ENCODE assay signal across 12 mouse cellular contexts in genomic region chr4:82489939-82490338, GRCm38 (mm10).
A peak's percentile ranks its signal among the peaks of the same experiment; 100 is the strongest.
DNase-seq lines count a peak whose midpoint lies in the region; ATAC-seq lines count a peak whose summit lies in the region.
"Had no signal": no experiment of that assay in that cellular context is flagged by ENCODE, and none has a peak within 500 bp of the region (broad histone marks: within the 10 kb centered on the region; RNA-seq: fewer than 3 reads in every experiment).

No protein-coding gene starts in this region.

- 0 out of 2 replicates have a peak overlapping the region, but pooled peaks have one; percentile 13 for H3K27ac ChIP-seq in embryonic facial prominence, embryonic 13.5 days
- no peak overlapping the region for H3K27ac ChIP-seq in embryonic facial prominence, embryonic 10.5 days (replicated peaks)
- no peak overlapping the region for H3K27ac ChIP-seq in hindbrain, embryonic 13.5 days
- no peak overlapping the region for H3K27ac ChIP-seq in hindbrain, embryonic 10.5 days
- H3K27ac ChIP-seq: kidney, postnatal 0 days; liver, embryonic 13.5 days; stomach, postnatal 0 days had no signal

- no peak for DNase-seq in embryonic facial prominence, embryonic 10.5 days (ENCODE audit: low spot score)
- DNase-seq in hindbrain, embryonic 10.5 days (ENCODE audit: low spot score), result no peak
- peak; percentile 16 for DNase-seq in retina, embryonic 14.5 days (ENCODE audit: low spot score)
- DNase-seq in retina, postnatal 1 day, result no peak
- no peak for DNase-seq in right cerebral cortex, postnatal 4 days
- no peak for DNase-seq in kidney, postnatal 14 days
- DNase-seq: liver, embryonic 13.5 days had no signal

- no peak overlapping the region for H3K9ac ChIP-seq in embryonic facial prominence, embryonic 13.5 days
- H3K9ac ChIP-seq in hindbrain, embryonic 13.5 days, result no peak overlapping the region
- H3K9ac ChIP-seq: liver, embryonic 13.5 days had no signal

- H3K27me3 ChIP-seq in embryonic facial prominence, embryonic 13.5 days, result no peaks in the 10 kb centered on the region
- H3K27me3 ChIP-seq in embryonic facial prominence, embryonic 10.5 days (replicated peaks; ENCODE audit: low read depth, poor library complexity, severe bottlenecking), result 0 out of 2 replicates have a peak, but pooled peaks cover 5% of the 10 kb centered on the region
- H3K27me3 ChIP-seq in hindbrain, embryonic 13.5 days, result no peaks in the 10 kb centered on the region
- peaks cover 38% of the 10 kb centered on the region for H3K27me3 ChIP-seq in hindbrain, embryonic 10.5 days (ENCODE audit: insufficient read depth, poor library complexity, severe bottlenecking)
- H3K27me3 ChIP-seq: liver, embryonic 13.5 days had no signal

- H3K4me1 ChIP-seq in embryonic facial prominence, embryonic 13.5 days, result peaks cover 46% of the 10 kb centered on the region
- peaks cover 27% of the 10 kb centered on the region for H3K4me1 ChIP-seq in embryonic facial prominence, embryonic 10.5 days
- H3K4me1 ChIP-seq in hindbrain, embryonic 13.5 days (replicated peaks), result peaks cover 41% of the 10 kb centered on the region
- peaks cover 11% of the 10 kb centered on the region for H3K4me1 ChIP-seq in hindbrain, embryonic 10.5 days (replicated peaks)

- 34% methylated on average over 2 of the region's 2 CpGs for WGBS in embryonic facial prominence, embryonic 13.5 days
- WGBS in embryonic facial prominence, embryonic 10.5 days, result 30% methylated on average over 2 of the region's 2 CpGs
- 9% methylated on average over 2 of the region's 2 CpGs for WGBS in hindbrain, embryonic 13.5 days
- WGBS in hindbrain, embryonic 10.5 days, result 32% methylated on average over 2 of the region's 2 CpGs

- ATAC-seq in embryonic facial prominence, embryonic 13.5 days (ENCODE audit: insufficient number of reproducible peaks, insufficient read depth, low FRiP score, low TSS enrichment, low read depth), result no peak
- no peak for ATAC-seq in hindbrain, embryonic 13.5 days (ENCODE audit: low FRiP score)

- H3K4me3 ChIP-seq in embryonic facial prominence, embryonic 13.5 days, result no peak overlapping the region
- no peak overlapping the region for H3K4me3 ChIP-seq in embryonic facial prominence, embryonic 10.5 days
- H3K4me3 ChIP-seq in hindbrain, embryonic 13.5 days, result no peak overlapping the region
- no peak overlapping the region for H3K4me3 ChIP-seq in hindbrain, embryonic 10.5 days
- H3K4me3 ChIP-seq: liver, embryonic 13.5 days had no signal

- 0 out of 2 replicates have a peak overlapping the region, but pooled peaks have one; percentile 1 for H3K4me2 ChIP-seq in embryonic facial prominence, embryonic 13.5 days
- H3K4me2 ChIP-seq in hindbrain, embryonic 13.5 days, result peak overlapping the region; percentile 29; the same call in 1 of the 2 replicates
- H3K4me2 ChIP-seq: liver, embryonic 13.5 days had no signal

- peaks cover 30% of the 10 kb centered on the region for H3K36me3 ChIP-seq in embryonic facial prominence, embryonic 13.5 days
- H3K36me3 ChIP-seq in embryonic facial prominence, embryonic 10.5 days (replicated peaks), result peaks cover 31% of the 10 kb centered on the region
- 0 out of 2 replicates have a peak, but pooled peaks cover 2% of the 10 kb centered on the region for H3K36me3 ChIP-seq in hindbrain, embryonic 13.5 days
- peaks cover 11% of the 10 kb centered on the region; the same call in 1 of the 2 replicates for H3K36me3 ChIP-seq in hindbrain, embryonic 10.5 days
- H3K36me3 ChIP-seq: G1E had no signal

- no peaks in the 10 kb centered on the region for H3K9me3 ChIP-seq in embryonic facial prominence, embryonic 13.5 days
- H3K9me3 ChIP-seq in embryonic facial prominence, embryonic 10.5 days, result peaks cover 5% of the 10 kb centered on the region; the same call in 1 of the 2 replicates
- H3K9me3 ChIP-seq in hindbrain, embryonic 13.5 days, result no peaks in the 10 kb centered on the region
- H3K9me3 ChIP-seq in hindbrain, embryonic 10.5 days, result 0 out of 2 replicates have a peak, but pooled peaks cover 2% of the 10 kb centered on the region
- H3K9me3 ChIP-seq: liver, embryonic 13.5 days had no signal
